ENCODE assay signal across 17 mouse cellular contexts in the genomic region with DNA sequence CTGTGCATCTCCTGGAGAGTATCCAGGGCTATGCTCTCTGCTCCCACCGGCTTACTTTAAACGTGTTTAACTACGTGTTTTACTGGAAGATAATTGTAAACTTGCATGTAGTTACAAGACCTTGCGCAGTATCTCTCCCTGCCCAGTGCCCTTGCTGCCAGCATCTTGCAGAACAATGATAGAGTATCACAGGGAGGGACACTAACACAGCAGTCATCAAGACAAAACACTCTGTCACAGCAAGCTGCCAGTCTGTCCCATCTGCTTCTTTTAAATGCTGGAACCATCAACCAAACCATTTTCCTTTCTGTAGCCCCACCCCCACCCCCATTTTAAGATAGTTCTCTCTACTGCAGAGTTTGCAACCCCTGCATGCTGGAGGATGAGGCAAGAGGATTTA. TPM values are rescaled to one million over a fixed set of nuclear protein-coding genes. Genes with fewer than 3 reads are reported as not detected.
DNase-seq lines count a peak whose midpoint lies in the region; ATAC-seq and TF ChIP-seq lines count a peak whose summit lies in the region.
"Had no signal": no experiment of that assay in that cellular context is flagged by ENCODE, and none has a peak within 500 bp of the region (broad histone marks: within the 10 kb centered on the region; RNA-seq: fewer than 3 reads in every experiment).

No protein-coding gene starts in this region.

- no peak overlapping the region for H3K4me2 ChIP-seq in forebrain, embryonic 16.5 days (ENCODE audit: low read length)
- H3K4me2 ChIP-seq in hindbrain, postnatal 0 days (ENCODE audit: low read depth, low read length), result no peak overlapping the region
- H3K4me2 ChIP-seq: heart, embryonic 13.5 days; midbrain, embryonic 13.5 days had no signal

- DNase-seq in layer of hippocampus, adult 2 months (ENCODE audit: low spot score in 2 of 2), result peak in 1 of 2 experiments; percentile 33
- no peak for DNase-seq in layer of hippocampus, postnatal 25 days (ENCODE audit: extremely low spot score in 1 of 2, low spot score in 1 of 2)
- DNase-seq in hindbrain, postnatal 0 days (ENCODE audit: low spot score), result peak; percentile 24
- DNase-seq in adrenal gland, postnatal 36 days, result no peak
- no peak for DNase-seq in adrenal gland, postnatal 25 days
- DNase-seq: gastrocnemius, postnatal 25 days; right cerebral cortex, postnatal 14 days; thymus, postnatal 36 days had no signal

- no peaks in the 10 kb centered on the region for H3K9me3 ChIP-seq in forebrain, embryonic 16.5 days (ENCODE audit: control insufficient read depth, low read length)
- H3K9me3 ChIP-seq in hindbrain, postnatal 0 days (ENCODE audit: low read length), result no peaks in the 10 kb centered on the region
- H3K9me3 ChIP-seq: heart, embryonic 13.5 days; limb, embryonic 10.5 days; midbrain, embryonic 13.5 days had no signal

- 65% methylated on average over 4 of the region's 4 CpGs for WGBS in forebrain, embryonic 16.5 days
- 35% methylated on average over 4 of the region's 4 CpGs for WGBS in hindbrain, postnatal 0 days

- H3K4me1 ChIP-seq in forebrain, embryonic 16.5 days (replicated peaks; ENCODE audit: control insufficient read depth, insufficient read depth, low read length), result 0 out of 2 replicates have a peak, but pooled peaks cover 3% of the 10 kb centered on the region
- H3K4me1 ChIP-seq in hindbrain, postnatal 0 days (ENCODE audit: insufficient read depth, low read length), result no peaks in the 10 kb centered on the region

- no peaks in the 10 kb centered on the region for H3K36me3 ChIP-seq in forebrain, embryonic 16.5 days (ENCODE audit: control insufficient read depth, insufficient read depth)
- H3K36me3 ChIP-seq in hindbrain, postnatal 0 days (ENCODE audit: insufficient read depth, low read length), result no peaks in the 10 kb centered on the region
- H3K36me3 ChIP-seq: heart, embryonic 13.5 days; limb, embryonic 10.5 days; midbrain, embryonic 13.5 days had no signal

- H3K4me3 ChIP-seq in layer of hippocampus, adult 2 months, result no peak overlapping the region
- H3K4me3 ChIP-seq in forebrain, embryonic 16.5 days (replicated peaks; ENCODE audit: low read length), result no peak overlapping the region
- H3K4me3 ChIP-seq in hindbrain, postnatal 0 days (ENCODE audit: low read length), result no peak overlapping the region
- H3K4me3 ChIP-seq: heart, embryonic 13.5 days; limb, embryonic 10.5 days; midbrain, embryonic 13.5 days had no signal

- no peak overlapping the region for H3K9ac ChIP-seq in forebrain, embryonic 16.5 days (replicated peaks; ENCODE audit: low read depth, low read length)
- H3K9ac ChIP-seq in hindbrain, postnatal 0 days (replicated peaks; ENCODE audit: low read length), result no peak overlapping the region
- H3K9ac ChIP-seq: heart, embryonic 13.5 days; midbrain, embryonic 13.5 days had no signal

- H3K27ac ChIP-seq in layer of hippocampus, adult 2 months, result peak overlapping the region; percentile 78
- peak overlapping the region; percentile 5 for H3K27ac ChIP-seq in forebrain, embryonic 16.5 days (ENCODE audit: low read length)
- H3K27ac ChIP-seq in hindbrain, postnatal 0 days, result peak overlapping the region; percentile 16; the same call in 1 of the 2 replicates
- H3K27ac ChIP-seq: heart, embryonic 13.5 days; limb, embryonic 10.5 days; midbrain, embryonic 13.5 days had no signal

- H3K27me3 ChIP-seq in forebrain, embryonic 16.5 days (replicated peaks; ENCODE audit: control insufficient read depth, insufficient read depth, low read length), result no peaks in the 10 kb centered on the region
- no peaks in the 10 kb centered on the region for H3K27me3 ChIP-seq in hindbrain, postnatal 0 days (ENCODE audit: insufficient read depth, low read length)
- H3K27me3 ChIP-seq: CH12.LX, Patski had no signal

- ATAC-seq in forebrain, embryonic 16.5 days, result peak; percentile 71; the same call in 1 of the 2 replicates
- ATAC-seq in hindbrain, postnatal 0 days, result peak; percentile 38; the same call in 1 of the 2 replicates
- ATAC-seq in megakaryocyte-erythroid progenitor cell, adult 5-6 weeks (replicated peaks; ENCODE audit: low FRiP score, low TSS enrichment, poor library complexity, severe bottlenecking), result peak; percentile 67
- ATAC-seq: inflammation-experienced regulatory T-cells, adult 6 months; lung, postnatal 0 days; midbrain, embryonic 13.5 days had no signal

- no peak for TF ChIP-seq CTCF in layer of hippocampus, adult 2 months (conservative IDR thresholded peaks at IDR 0.05)
- no peak for TF ChIP-seq CTCF in hindbrain, postnatal 0 days (IDR thresholded peaks at IDR 0.05; ENCODE audit: low read depth)

RNA-seq across cellular contexts. Expression of a gene that starts 6.6 kb away (rescaled TPM):
- total RNA-seq in layer of hippocampus, adult 2 months (2021), result 1 to 10 TPM; 1.7 to 1.8 TPM
- 1 to 10 TPM; 1.2 to 1.3 TPM for total RNA-seq in layer of hippocampus, postnatal 25 days (2021)
- 0.20 and 0.30 TPM in 2 replicates for polyA plus RNA-seq in forebrain, embryonic 16.5 days (2015; fragmentation: Nextera tagmentation; extraction: Ambion mirVana)
- 1.4 TPM in 2 replicates for total RNA-seq in hindbrain, postnatal 0 days (2014; rRNA removed)
- polyA plus RNA-seq in hindbrain, postnatal 0 days (2015; fragmentation: Nextera tagmentation; extraction: Ambion mirVana), result 0.66 and 0.98 TPM in 2 replicates
- 10.9 and 15.7 TPM in 2 replicates for total RNA-seq in megakaryocyte-erythroid progenitor cell, adult 5-6 weeks (2014; fragmentation: Nextera tagmentation)
- total RNA-seq in megakaryocyte-erythroid progenitor cell, adult 5-6 weeks (2017), result 9.1 and 9.7 TPM in 2 replicates
- 10 to 100 TPM; 16.5 to 18.2 TPM for total RNA-seq in adrenal gland, postnatal 36 days (2021)
- 8.6 and 14.8 TPM in 2 replicates for total RNA-seq in adrenal gland, postnatal 25 days (2021)

RNA-seq across cellular contexts. Expression of a gene that starts 16.3 kb away (rescaled TPM):
- total RNA-seq in layer of hippocampus, adult 2 months (2021), result 10 to 100 TPM; 43.9 to 47.0 TPM
- total RNA-seq in layer of hippocampus, postnatal 25 days (2021), result 10 to 100 TPM; 54.8 to 57.2 TPM
- 124 and 133 TPM in 2 replicates for polyA plus RNA-seq in forebrain, embryonic 16.5 days (2015; fragmentation: Nextera tagmentation; extraction: Ambion mirVana)
- 28.6 and 43.1 TPM in 2 replicates for total RNA-seq in hindbrain, postnatal 0 days (2014; rRNA removed)
- 195 and 199 TPM in 2 replicates for polyA plus RNA-seq in hindbrain, postnatal 0 days (2015; fragmentation: Nextera tagmentation; extraction: Ambion mirVana)
- 112 and 193 TPM in 2 replicates for total RNA-seq in megakaryocyte-erythroid progenitor cell, adult 5-6 weeks (2014; fragmentation: Nextera tagmentation)
- total RNA-seq in megakaryocyte-erythroid progenitor cell, adult 5-6 weeks (2017), result 59.2 and 86.9 TPM in 2 replicates
- 100 to 1,000 TPM; 159 to 254 TPM for total RNA-seq in adrenal gland, postnatal 36 days (2021)
- 183 and 235 TPM in 2 replicates for total RNA-seq in adrenal gland, postnatal 25 days (2021)

Comparison
In these comparisons a context has a peak if more than half of its experiments do, and no peak if none do; other contexts are left out.
1. H3K27ac ChIP-seq: peak in every context shown above with its lines; median percentile 78 in layer of hippocampus, adult 2 months; 16 in hindbrain, postnatal 0 days; 5 in forebrain, embryonic 16.5 days.